Mouse (Mus musculus) CD4-positive, CD25-positive, alpha-beta regulatory T cell, adult 2 months (primary cell): ENCODE measurements around the gene Pex11b.
"Not testable (repeated sequence)": the region's sequence is repeated elsewhere in the genome, so short reads cannot be mapped to it uniquely, and the experiment has no call there.

Experiments used
- DNase-seq: peaks from one replicate; pipeline ENCODE4 v3.0.0-alpha.2; 2012; ENCODE audit warnings: low read depth, low spot score

The Pex11b gene

DNA sequence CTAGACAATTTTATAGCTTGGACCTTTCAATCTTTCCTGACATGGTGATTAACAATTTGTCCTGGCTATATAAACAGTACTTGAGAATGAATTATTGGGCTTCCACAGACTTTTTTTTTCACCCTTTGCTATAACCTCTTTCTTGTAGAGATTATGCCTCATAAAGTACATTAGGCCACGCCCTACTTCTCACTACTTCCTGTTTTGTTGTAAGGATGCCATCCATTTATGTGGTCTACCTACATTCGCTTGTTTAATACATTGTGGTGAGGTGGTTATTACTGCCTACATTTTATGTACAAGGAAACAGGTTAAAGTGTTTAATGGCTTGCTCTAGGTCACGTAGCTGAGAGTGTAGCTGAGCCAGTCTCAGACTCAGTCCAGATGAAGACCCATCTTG, 40.0 kb downstream of the Pex11b start:
- peak; percentile 58 for DNase-seq

GRCm38 (mm10) chr3:96675690-96676089, 40.5 kb downstream of the Pex11b start:
- no peak for DNase-seq

- no peak for DNase-seq
These were observed 43.3 kb downstream of the Pex11b start for GRCm38 (mm10) chr3:96678456-96678855.

- no peak for DNase-seq
These were observed 44.0 kb downstream of the Pex11b start for GRCm38 (mm10) chr3:96679159-96679674.

DNA sequence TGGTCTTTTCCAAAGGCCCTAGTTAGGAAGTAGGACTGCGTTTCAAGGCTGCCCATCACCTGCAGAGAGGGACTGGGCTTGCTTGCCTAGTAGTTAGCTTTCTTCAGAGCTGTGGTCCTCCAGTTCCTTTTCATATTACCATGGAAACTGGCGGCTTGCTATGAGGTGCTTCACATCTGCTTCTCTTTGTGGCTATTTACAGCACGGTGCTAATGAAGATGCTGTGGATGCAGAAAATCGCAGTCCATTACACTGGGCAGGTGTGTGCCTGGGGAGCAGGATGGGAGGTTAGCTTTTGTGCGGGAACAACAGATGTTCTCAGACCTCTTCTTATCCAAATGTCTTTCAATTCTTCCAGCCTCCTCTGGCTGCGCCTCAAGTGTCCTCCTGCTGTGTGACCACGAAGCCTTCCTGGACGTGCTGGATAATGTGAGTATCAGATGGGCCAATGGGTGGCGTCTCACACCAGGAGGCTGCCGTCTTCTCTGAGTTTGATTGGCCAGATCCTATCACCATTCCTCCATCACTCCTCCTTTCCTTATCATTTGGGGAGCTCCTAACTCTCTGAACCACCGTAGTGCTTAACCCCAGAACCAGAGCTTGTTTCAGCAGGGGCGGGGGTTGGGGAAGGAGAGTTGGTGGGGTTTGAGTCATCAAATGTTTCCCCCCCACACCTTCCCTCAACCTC, 45.2 kb downstream of the Pex11b start:
- no peak for DNase-seq

- no peak for DNase-seq
These were observed 48.3 kb downstream of the Pex11b start for GRCm38 (mm10) chr3:96683496-96683895.

GRCm38 (mm10) chr3:96684151-96684821, 49.1 kb downstream of the Pex11b start:
- no peak for DNase-seq

DNA sequence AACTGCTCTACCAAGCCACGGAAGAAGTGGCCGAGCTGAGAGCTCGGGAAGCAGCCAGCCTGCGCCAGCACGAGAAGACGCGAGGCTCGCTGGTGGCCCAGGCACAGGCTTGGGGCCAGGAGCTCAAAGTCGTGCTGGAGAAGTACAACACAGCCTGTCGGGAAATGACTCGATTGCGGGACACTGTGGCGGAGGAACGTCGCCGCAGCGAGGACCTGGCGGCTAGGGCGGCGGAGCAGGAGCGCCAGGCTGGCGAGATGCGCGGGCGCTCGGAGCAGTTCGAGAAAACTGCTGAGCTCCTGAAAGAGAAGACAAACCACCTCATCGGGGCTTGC, 49.6 kb downstream of the Pex11b start:
- DNase-seq: no peak

- not testable (repeated sequence) for DNase-seq
These were observed 50.9 kb downstream of the Pex11b start for GRCm38 (mm10) chr3:96686057-96686456.

DNA sequence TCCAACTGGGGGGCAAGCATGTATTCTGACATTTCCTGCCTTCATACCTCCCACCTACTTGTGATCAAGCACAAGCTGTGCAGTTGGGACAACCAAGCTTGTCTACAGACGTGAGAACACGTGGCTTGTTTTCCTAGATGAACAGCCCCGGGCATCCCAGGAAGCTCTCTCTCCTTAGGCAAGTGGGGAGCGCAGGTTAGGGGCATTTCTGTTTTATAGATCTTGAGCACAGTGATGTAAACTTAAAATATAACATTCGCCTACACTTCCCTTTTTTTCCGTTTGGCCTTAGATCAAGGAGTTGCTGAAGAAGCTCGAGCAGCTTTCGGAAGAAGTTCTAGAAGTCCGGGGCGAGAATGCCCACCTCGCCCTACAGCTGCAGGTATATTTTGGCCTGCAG, 53.7 kb downstream of the Pex11b start:
- DNase-seq: no peak

- DNase-seq: peak; percentile 51
These were observed 55.1 kb downstream of the Pex11b start for GRCm38 (mm10) chr3:96690298-96690697.

GRCm38 (mm10) chr3:96692506-96692905, 57.3 kb downstream of the Pex11b start:
- DNase-seq: no peak

DNA sequence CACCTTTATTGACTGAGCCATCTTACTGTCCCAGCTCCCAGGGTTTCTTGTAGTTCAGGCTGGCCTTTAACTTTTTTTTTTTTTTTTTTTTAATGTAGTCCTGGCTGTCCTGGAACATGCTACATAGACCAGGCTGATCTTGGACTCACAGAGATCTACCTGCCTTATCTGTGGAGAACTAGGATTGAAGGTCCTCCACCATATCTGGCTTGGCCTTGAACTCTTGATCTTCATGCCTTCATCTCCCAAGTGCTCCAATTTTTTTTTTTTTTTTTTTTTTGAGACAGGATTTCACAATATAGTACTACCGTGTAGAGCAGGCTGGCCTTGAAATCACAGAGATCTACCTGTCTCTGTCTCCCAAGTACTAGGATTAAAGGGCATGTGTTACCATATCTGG, 58.4 kb downstream of the Pex11b start:
- DNase-seq: no peak
